Mouse (Mus musculus) CH12.LX (cell line): ENCODE data around the gene Ppp6r1. TPM values are rescaled to one million over a fixed set of nuclear protein-coding genes. Genes with fewer than 3 reads are reported as not detected.

Source experiments
- DNase-seq: peaks from one replicate; pipeline ENCODE4 v3.0.0-alpha.2; 2013; ENCODE audit errors: extremely low read depth
- H3K27ac ChIP-seq: 2 replicates; pipeline ENCODE4 v1.5.1; 2012; ENCODE audit warnings: low read depth, mild to moderate bottlenecking, control low read depth, moderate library complexity; ENCODE audit not compliant: insufficient read depth
- H3K27me3 ChIP-seq: replicated peaks from 2 replicates; pipeline ENCODE3; 2012; ENCODE audit warnings: inconsistent platforms
- H3K36me3 ChIP-seq, 2 experiments: replicated peaks in 1 of 2; 2 replicates each; pipeline versions ENCODE3 to v1.6.1; 2012; ENCODE audit warnings: inconsistent platforms in 1 of 2, low read length in 1 of 2, mild to moderate bottlenecking in 1 of 2, mixed read lengths in 1 of 2, moderate library complexity in 1 of 2; ENCODE audit not compliant: control insufficient read depth in 1 of 2, insufficient read depth in 1 of 2
- H3K4me1 ChIP-seq, 2 experiments: 2 replicates each; pipeline ENCODE4 v1.6.1; 2012; ENCODE audit warnings: inconsistent platforms in 1 of 2, moderate library complexity in 1 of 2; ENCODE audit not compliant: insufficient read depth in 2 of 2, control insufficient read depth in 1 of 2
- H3K4me2 ChIP-seq: 2 replicates; pipeline ENCODE4 v1.6.1; 2012; ENCODE audit warnings: low read depth, mild to moderate bottlenecking, control low read depth; ENCODE audit not compliant: poor library complexity, insufficient read depth, severe bottlenecking
- H3K4me3 ChIP-seq, 3 experiments: fragments of 150-350 bp in 1 of 3; sonication (generic) in 1 of 3; replicated peaks in 1 of 3; 2 replicates each; pipeline versions ENCODE3 to v1.5.1; 2011 to 2012; ENCODE audit warnings: low read depth in 2 of 3, low read length in 2 of 3, mild to moderate bottlenecking in 2 of 3, moderate library complexity in 2 of 3, control low read depth in 1 of 3, improper control_type of control experiment in 1 of 3, inconsistent platforms in 1 of 3, mixed read lengths in 1 of 3; ENCODE audit not compliant: poor library complexity in 1 of 3
- H3K79me2 ChIP-seq: replicated peaks from 2 replicates; pipeline ENCODE4 v1.6.1; 2012; ENCODE audit warnings: mild to moderate bottlenecking, moderate library complexity; ENCODE audit not compliant: control insufficient read depth, poor library complexity, insufficient read depth, severe bottlenecking; ENCODE audit errors: extremely low read depth
- H3K9ac ChIP-seq: 2 replicates; pipeline ENCODE4 v1.6.1; 2012; ENCODE audit warnings: low read depth, mild to moderate bottlenecking, control low read depth, moderate library complexity; ENCODE audit not compliant: insufficient read depth
- H3K9me3 ChIP-seq: replicated peaks from 2 replicates; pipeline ENCODE3; 2012; ENCODE audit warnings: low read length, inconsistent platforms, mixed read lengths
- BHLHE40 ChIP-seq: IDR thresholded peaks from 2 replicates; pipeline ENCODE4 v1.6.1; 2011; ENCODE audit warnings: mild to moderate bottlenecking, low read depth, low read length, improper control_type of control experiment
- CHD1 ChIP-seq: IDR thresholded peaks from 2 replicates; pipeline ENCODE4 v1.6.1; 2012; ENCODE audit warnings: low read depth, low read length, improper control_type of control experiment, inconsistent platforms
- CHD2 ChIP-seq: IDR thresholded peaks from 2 replicates; pipeline ENCODE4 v1.6.1; 2011; ENCODE audit warnings: low read length, improper control_type of control experiment
- CTCF ChIP-seq, 2 experiments: IDR thresholded peaks in 1 of 2; conservative IDR thresholded peaks in 1 of 2; 2 replicates each; pipeline ENCODE4 v1.5.1; 2011 to 2012; ENCODE audit warnings: low read depth in 2 of 2, low read length in 2 of 2, improper control_type of control experiment in 1 of 2, inconsistent platforms in 1 of 2, mild to moderate bottlenecking in 1 of 2, moderate library complexity in 1 of 2
- E2F4 ChIP-seq: IDR thresholded peaks from 2 replicates; pipeline ENCODE4 v1.6.1; 2011; ENCODE audit warnings: low read depth, low read length, improper control_type of control experiment; ENCODE audit not compliant: insufficient replicate concordance
- ELF1 ChIP-seq: IDR thresholded peaks from 2 replicates; pipeline ENCODE4 v1.6.1; 2014; ENCODE audit warnings: low read depth, mild to moderate bottlenecking, inconsistent platforms, low read length, improper control_type of control experiment
- EP300 ChIP-seq: IDR thresholded peaks from 2 replicates; pipeline ENCODE4 v1.6.1; 2011; ENCODE audit warnings: low read length, improper control_type of control experiment
- ETS1 ChIP-seq: conservative IDR thresholded peaks from 2 replicates; pipeline ENCODE4 v1.6.1; 2012; ENCODE audit warnings: low read depth, mild to moderate bottlenecking, inconsistent platforms, low read length, improper control_type of control experiment, moderate library complexity
- HCFC1 ChIP-seq: IDR thresholded peaks from 2 replicates; pipeline ENCODE4 v1.6.1; 2012; ENCODE audit warnings: low read depth, mild to moderate bottlenecking, inconsistent platforms, low read length, improper control_type of control experiment
- IRF4 ChIP-seq: IDR thresholded peaks from 2 replicates; pipeline ENCODE4 v1.6.1; 2014; ENCODE audit warnings: low read depth, mild to moderate bottlenecking, inconsistent platforms, low read length, improper control_type of control experiment
- JUN ChIP-seq: IDR thresholded peaks from 2 replicates; pipeline ENCODE4 v1.6.1; 2011; ENCODE audit warnings: low read depth, mild to moderate bottlenecking, low read length, improper control_type of control experiment, moderate library complexity; ENCODE audit not compliant: insufficient read depth
- JUND ChIP-seq: conservative IDR thresholded peaks from 2 replicates; pipeline ENCODE4 v1.6.1; 2011; ENCODE audit warnings: low read depth, low read length, improper control_type of control experiment
- KAT2A ChIP-seq: IDR thresholded peaks from 2 replicates; pipeline ENCODE4 v1.6.1; 2012; ENCODE audit warnings: low read length, improper control_type of control experiment, inconsistent platforms; ENCODE audit not compliant: insufficient replicate concordance
- MAFK ChIP-seq: IDR thresholded peaks from 2 replicates; pipeline ENCODE4 v1.6.1; 2011; ENCODE audit warnings: low read length, improper control_type of control experiment; ENCODE audit not compliant: insufficient replicate concordance
- MAX ChIP-seq: IDR thresholded peaks from 2 replicates; pipeline ENCODE4 v1.6.1; 2011; ENCODE audit warnings: low read length, improper control_type of control experiment
- MAZ ChIP-seq: IDR thresholded peaks from 2 replicates; pipeline ENCODE4 v1.6.1; 2012; ENCODE audit warnings: low read depth, mild to moderate bottlenecking, inconsistent platforms, low read length, improper control_type of control experiment, moderate library complexity
- MEF2A ChIP-seq: IDR thresholded peaks from 2 replicates; pipeline ENCODE4 v1.6.1; 2014; ENCODE audit warnings: low read depth, mild to moderate bottlenecking, inconsistent platforms, low read length, improper control_type of control experiment, borderline replicate concordance
- MYC ChIP-seq: IDR thresholded peaks from 2 replicates; pipeline ENCODE4 v1.6.1; 2011; ENCODE audit warnings: low read depth, mild to moderate bottlenecking, improper control_type of control experiment, low read length
- NELFE ChIP-seq: IDR thresholded peaks from 2 replicates; pipeline ENCODE4 v1.6.1; 2011; ENCODE audit warnings: low read depth, low read length, improper control_type of control experiment
- NRF1 ChIP-seq: IDR thresholded peaks from 2 replicates; pipeline ENCODE4 v1.6.1; 2014; ENCODE audit warnings: low read depth, mild to moderate bottlenecking, inconsistent platforms, low read length, improper control_type of control experiment, moderate library complexity
- PAX5 ChIP-seq: IDR thresholded peaks from 2 replicates; pipeline ENCODE4 v1.6.1; 2012; ENCODE audit warnings: low read length, inconsistent platforms, mixed read lengths
- POLR2A ChIP-seq: IDR thresholded peaks from 2 replicates; pipeline ENCODE4 v1.6.1; 2011; ENCODE audit warnings: low read depth, mild to moderate bottlenecking, improper control_type of control experiment, low read length
- POLR2AphosphoS2 ChIP-seq: IDR thresholded peaks from 2 replicates; pipeline ENCODE4 v1.6.1; 2011; ENCODE audit warnings: low read depth, low read length, improper control_type of control experiment
- RAD21 ChIP-seq: IDR thresholded peaks from 2 replicates; pipeline ENCODE4 v1.6.1; 2011; ENCODE audit warnings: low read depth, mild to moderate bottlenecking, low read length, improper control_type of control experiment, moderate library complexity
- SMC3 ChIP-seq: IDR thresholded peaks from 2 replicates; pipeline ENCODE4 v1.6.1; 2011; ENCODE audit warnings: low read depth, low read length, improper control_type of control experiment
- TBP ChIP-seq: conservative IDR thresholded peaks from 2 replicates; pipeline ENCODE4 v1.6.1; 2011; ENCODE audit warnings: low read depth, low read length, improper control_type of control experiment
- TCF12 ChIP-seq: IDR thresholded peaks from 2 replicates; pipeline ENCODE4 v1.6.1; 2014; ENCODE audit warnings: low read depth, mild to moderate bottlenecking, inconsistent platforms, low read length, improper control_type of control experiment
- UBTF ChIP-seq: IDR thresholded peaks from 2 replicates; pipeline ENCODE4 v1.6.1; 2012; ENCODE audit warnings: low read depth, mild to moderate bottlenecking, inconsistent platforms, low read length, improper control_type of control experiment, moderate library complexity
- USF2 ChIP-seq: conservative IDR thresholded peaks from 2 replicates; pipeline ENCODE4 v1.6.1; 2011; ENCODE audit warnings: low read depth, low read length, improper control_type of control experiment
- ZC3H11A ChIP-seq: IDR thresholded peaks from 2 replicates; pipeline ENCODE4 v1.6.1; 2012; ENCODE audit warnings: low read depth, mild to moderate bottlenecking, inconsistent platforms, low read length, improper control_type of control experiment
- ZKSCAN1 ChIP-seq: IDR thresholded peaks from 2 replicates; pipeline ENCODE4 v1.6.1; 2012; ENCODE audit warnings: low read depth, inconsistent platforms, low read length, improper control_type of control experiment, borderline replicate concordance
- ZMIZ1 ChIP-seq: IDR thresholded peaks from 2 replicates; pipeline ENCODE4 v1.6.1; 2012; ENCODE audit warnings: low read depth, mild to moderate bottlenecking, inconsistent platforms, low read length, improper control_type of control experiment
- ZNF384 ChIP-seq: IDR thresholded peaks from 2 replicates; pipeline ENCODE4 v1.6.1; 2012; ENCODE audit warnings: low read depth, low read length, improper control_type of control experiment, inconsistent platforms
- dilution Hi-C: fragments of 300-500 bp; cut with MboI; formaldehyde crosslinking; loops from 2 replicates; pipeline ENCODE4 v1.14.3; 2020; ENCODE audit warnings: low sequenced_read_pairs; ENCODE audit not compliant: extremely low pct_unique_long_range_greater_than_20kb, extremely low pct_ligation_motif_present
- in situ Hi-C: fragments of 300-500 bp; cut with MboI; formaldehyde crosslinking; loops from 3 replicates; pipeline ENCODE4 v1.14.3; 2019; ENCODE audit warnings: low sequenced_read_pairs, low pct_ligation_motif_present, low pct_unique_long_range_greater_than_20kb, mixed read lengths
- polyA plus RNA-seq: library from polyadenylated mRNA; unstranded; fragments of >175 nt; gene quantifications from 2 replicates; pipeline ENCODE4 v1.2.1, GENCODE M21; 2012; ENCODE audit warnings: low read depth; ENCODE audit not compliant: insufficient read length
- total RNA-seq, 2 experiments: library from RNA; depleted of rRNA; stranded (reverse); fragments of 300-350 nt in 1 of 2; fragments of >200 nt in 1 of 2; gene quantifications; 2 replicates each; pipeline ENCODE4 v1.2.3; 2012 to 2014

Gene Ppp6r1
- total and polyA plus RNA-seq, 3 experiments = 59.2 to 118 (median 85.6) TPM

- peak overlapping the region; percentile 90 for H3K4me2 ChIP-seq
- peak overlapping the region; percentile 78 for H3K27ac ChIP-seq
- in situ Hi-C loops = no loop called here
- no peaks in the 10 kb centered on the region for H3K27me3 ChIP-seq
- H3K9me3 ChIP-seq = no peaks in the 10 kb centered on the region
- H3K4me1 ChIP-seq = peaks cover 21 to 58% of the 10 kb centered on the region in 2 experiments
- H3K4me3 ChIP-seq = peak overlapping the region; percentile 25 to 50 (median 40)
- TF ChIP-seq IRF4 = no peak
- TF ChIP-seq ETS1 = no peak
- TF ChIP-seq POLR2A = 0 out of 2 replicates have a peak, but pooled peaks have one; percentile 2
- H3K79me2 ChIP-seq = peaks cover 72% of the 10 kb centered on the region
- peak overlapping the region; percentile 75 for H3K9ac ChIP-seq
- dilution Hi-C loops = no loop called here
- H3K36me3 ChIP-seq = peaks cover 13 to 29% of the 10 kb centered on the region in 2 experiments
- no peak for DNase-seq
Observed at GRCm38 (mm10) chr7:4654221-4654620, 4.6 kb downstream of the Ppp6r1 start.

DNA sequence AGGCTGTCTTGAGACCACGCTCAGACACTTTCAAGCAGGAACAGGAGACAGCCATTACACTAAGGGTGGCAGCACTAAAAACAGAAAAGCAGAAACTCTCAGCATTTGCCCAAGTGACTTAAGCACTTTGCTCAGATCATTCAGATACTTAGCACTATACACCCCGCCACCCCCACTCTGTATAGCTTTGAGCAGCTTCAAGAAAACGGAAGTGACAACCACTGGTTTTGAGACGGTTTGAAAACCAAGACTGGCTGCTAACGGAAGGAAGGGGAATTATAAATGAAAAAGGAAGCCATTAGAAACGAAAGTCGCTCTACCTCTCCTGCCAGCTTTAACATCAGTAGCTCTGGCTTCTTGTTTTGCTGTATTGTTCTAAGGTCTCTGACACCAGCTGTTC, 5.0 kb downstream of the Ppp6r1 start:
- H3K79me2 ChIP-seq = peaks cover 72% of the 10 kb centered on the region
- no peaks in the 10 kb centered on the region for H3K27me3 ChIP-seq
- H3K27ac ChIP-seq = peak overlapping the region; percentile 78
- peak overlapping the region; percentile 90 for H3K4me2 ChIP-seq
- H3K4me1 ChIP-seq = peaks cover 21 to 58% of the 10 kb centered on the region in 2 experiments
- in situ Hi-C loops (no loop called here), dilution Hi-C loops (no loop called here)
- peak overlapping the region; percentile 25 to 50 (median 40) for H3K4me3 ChIP-seq
- H3K9ac ChIP-seq = peak overlapping the region; percentile 75
- no peaks in the 10 kb centered on the region for H3K9me3 ChIP-seq
- DNase-seq = peak; percentile 84
- H3K36me3 ChIP-seq = peaks cover 13 to 29% of the 10 kb centered on the region in 2 experiments
- TF ChIP-seq SMC3 = no peak
- no peak for TF ChIP-seq BHLHE40
- peak; percentile 32; the same call in 1 of the 2 replicates for TF ChIP-seq EP300
- TF ChIP-seq HCFC1 = peak; percentile 39; the same call in 1 of the 2 replicates
- TF ChIP-seq POLR2AphosphoS2 = no peak
- TF ChIP-seq TBP = peak; percentile 79
- no peak for TF ChIP-seq MAFK
- no peak for TF ChIP-seq E2F4
- no peak for TF ChIP-seq CHD1
- TF ChIP-seq USF2 = no peak
- TF ChIP-seq ZKSCAN1 = no peak
- TF ChIP-seq CTCF (conservative IDR thresholded peaks at IDR 0.05 in 1 of 2, IDR thresholded peaks at IDR 0.05 in 1 of 2; ENCODE audit: low read depth in 2 of 2, low read length in 2 of 2) = no peak
- no peak for TF ChIP-seq JUND
- no peak; the same call in 1 of the 2 replicates for TF ChIP-seq MEF2A
- peak; percentile 28; the same call in 1 of the 2 replicates for TF ChIP-seq POLR2A
- TF ChIP-seq MAX = no peak
- TF ChIP-seq JUN = no peak
- TF ChIP-seq KAT2A = no peak
- TF ChIP-seq ZNF384 = no peak; the same call in 1 of the 2 replicates
- peak; percentile 53; the same call in 1 of the 2 replicates for TF ChIP-seq TCF12
- TF ChIP-seq UBTF = no peak; the same call in 1 of the 2 replicates
- TF ChIP-seq PAX5 = no peak
- TF ChIP-seq RAD21 = no peak; the same call in 1 of the 2 replicates
- TF ChIP-seq ELF1 = peak; percentile 76
- TF ChIP-seq CHD2 = peak; percentile 85
- no peak for TF ChIP-seq ZMIZ1
- TF ChIP-seq IRF4 = peak; percentile 40; the same call in 1 of the 2 replicates
- no peak for TF ChIP-seq NRF1
- TF ChIP-seq NELFE = no peak
- no peak for TF ChIP-seq ZC3H11A
- TF ChIP-seq MAZ = no peak; the same call in 1 of the 2 replicates
- TF ChIP-seq MYC = peak; percentile 56; the same call in 1 of the 2 replicates
